Mouse (Mus musculus): ENCODE data around the gene Csgalnact2. TPM values are rescaled to one million over a fixed set of nuclear protein-coding genes. Genes with fewer than 3 reads are reported as not detected.

The Csgalnact2 gene
- 19.0 and 19.9 TPM in 2 replicates for total RNA-seq (2021)
- long read RNA-seq, transcript Csgalnact2-201 (8 exons, 3,661 nt), result major isoform, 12 of 16 reads
- long read RNA-seq, partial matches to known transcripts, result 1 of 16 reads
- long read RNA-seq, other reads (novel, unspliced or antisense), result 2 of 16 reads

GRCm38 (mm10) chr6:118138731-118139709 lies at the start of gene Csgalnact2:
Gene Csgalnact2, minus strand, starts transcription at chr6:118139140.
- DNase-seq, result peak; percentile 96

- no peak for DNase-seq
Measured at GRCm38 (mm10) chr6:118188599-118188998, 49.7 kb upstream of the Csgalnact2 start.

GRCm38 (mm10) chr6:118187285-118187641 lies 48.3 kb upstream of the Csgalnact2 start:
- DNase-seq, result no peak

GRCm38 (mm10) chr6:118186620-118187284 lies 47.8 kb upstream of the Csgalnact2 start:
- DNase-seq, result no peak

GRCm38 (mm10) chr6:118184126-118184525 lies 45.2 kb upstream of the Csgalnact2 start:
- peak; percentile 21 for DNase-seq

GRCm38 (mm10) chr6:118180085-118180423 lies 41.1 kb upstream of the Csgalnact2 start:
- no peak for DNase-seq

- peak; percentile 70 for DNase-seq
Measured at GRCm38 (mm10) chr6:118179316-118180084, 40.6 kb upstream of the Csgalnact2 start.

GRCm38 (mm10) chr6:118173975-118174328 lies 35.0 kb upstream of the Csgalnact2 start:
- no peak for DNase-seq

GRCm38 (mm10) chr6:118173251-118173974 lies 34.5 kb upstream of the Csgalnact2 start:
- DNase-seq, result no peak

- DNase-seq, result no peak
Measured at GRCm38 (mm10) chr6:118171386-118171785, 32.4 kb upstream of the Csgalnact2 start.

GRCm38 (mm10) chr6:118168106-118168505 lies 29.2 kb upstream of the Csgalnact2 start:
- no peak for DNase-seq

GRCm38 (mm10) chr6:118167013-118167412 lies 28.1 kb upstream of the Csgalnact2 start:
- DNase-seq, result no peak

GRCm38 (mm10) chr6:118165516-118165915 lies 26.6 kb upstream of the Csgalnact2 start:
- no peak for DNase-seq

GRCm38 (mm10) chr6:118164691-118165090 lies 25.8 kb upstream of the Csgalnact2 start:
- no peak for DNase-seq

- DNase-seq, result no peak
Measured at GRCm38 (mm10) chr6:118163086-118163485, 24.1 kb upstream of the Csgalnact2 start.

GRCm38 (mm10) chr6:118162457-118163082 lies 23.6 kb upstream of the Csgalnact2 start:
- no peak for DNase-seq

- DNase-seq, result no peak
Measured at GRCm38 (mm10) chr6:118153091-118153490, 14.2 kb upstream of the Csgalnact2 start.

- DNase-seq, result no peak
Measured at GRCm38 (mm10) chr6:118150988-118151387, 12.0 kb upstream of the Csgalnact2 start.

- no peak for DNase-seq
Measured at GRCm38 (mm10) chr6:118150538-118150937, 11.6 kb upstream of the Csgalnact2 start.

GRCm38 (mm10) chr6:118150128-118150527 lies 11.2 kb upstream of the Csgalnact2 start:
- no peak for DNase-seq

- DNase-seq, result no peak
Measured at GRCm38 (mm10) chr6:118140961-118141360, 2.0 kb upstream of the Csgalnact2 start.

Data from adrenal gland, postnatal 25 days (tissue).